Mouse (Mus musculus) heart, embryonic 10.5 days (tissue): ENCODE measurements around the gene Arhgef2. TPM values are rescaled to one million over a fixed set of nuclear protein-coding genes. Genes with fewer than 3 reads are reported as not detected.
"Not testable (repeated sequence)": the region's sequence is repeated elsewhere in the genome, so short reads cannot be mapped to it uniquely, and the experiment has no call there.

ENCODE experiments used
- DNase-seq: peaks from one replicate; pipeline ENCODE4 v3.0.0-alpha.2; 2017; ENCODE audit warnings: low spot score
- H3K27ac ChIP-seq: fragments of 300-500 bp; sonication (generic); 2 replicates; pipeline ENCODE4 v1.5.1; 2016; ENCODE audit warnings: mild to moderate bottlenecking
- H3K27me3 ChIP-seq: fragments of 300-500 bp; sonication (generic); 2 replicates; pipeline ENCODE4 v1.6.1; 2016; ENCODE audit warnings: mild to moderate bottlenecking; ENCODE audit not compliant: poor library complexity, insufficient read depth, severe bottlenecking
- H3K36me3 ChIP-seq: fragments of 300-500 bp; sonication (generic); 2 replicates; pipeline ENCODE4 v1.6.1; 2016; ENCODE audit warnings: mild to moderate bottlenecking, moderate library complexity
- H3K4me1 ChIP-seq: fragments of 300-500 bp; sonication (generic); 2 replicates; pipeline ENCODE4 v1.6.1; 2016; ENCODE audit warnings: mild to moderate bottlenecking
- H3K4me3 ChIP-seq: fragments of 300-500 bp; sonication (generic); 2 replicates; pipeline ENCODE4 v1.5.1; 2016; ENCODE audit warnings: mild to moderate bottlenecking, moderate library complexity
- H3K9me3 ChIP-seq: fragments of 300-500 bp; sonication (generic); 2 replicates; pipeline ENCODE4 v1.6.1; 2016; ENCODE audit warnings: mild to moderate bottlenecking, moderate library complexity
- WGBS: fragments of 180-500 bp; shearing (Covaris S2); methylation state at CpG from one replicate; pipeline ENCODE4 v1.1.7; 2016; 5-methylcytosine and 5-hydroxymethylcytosine counted together
- polyA plus RNA-seq: library from polyadenylated mRNA; unstranded; fragments of >200 nt; fragmentation: Nextera tagmentation; extraction: Ambion mirVana; gene quantifications from 2 replicates; pipeline ENCODE4 v1.2.1, GENCODE M21; 2016

The Arhgef2 gene
- 82.5 and 108 TPM in 2 replicates for polyA plus RNA-seq

DNA sequence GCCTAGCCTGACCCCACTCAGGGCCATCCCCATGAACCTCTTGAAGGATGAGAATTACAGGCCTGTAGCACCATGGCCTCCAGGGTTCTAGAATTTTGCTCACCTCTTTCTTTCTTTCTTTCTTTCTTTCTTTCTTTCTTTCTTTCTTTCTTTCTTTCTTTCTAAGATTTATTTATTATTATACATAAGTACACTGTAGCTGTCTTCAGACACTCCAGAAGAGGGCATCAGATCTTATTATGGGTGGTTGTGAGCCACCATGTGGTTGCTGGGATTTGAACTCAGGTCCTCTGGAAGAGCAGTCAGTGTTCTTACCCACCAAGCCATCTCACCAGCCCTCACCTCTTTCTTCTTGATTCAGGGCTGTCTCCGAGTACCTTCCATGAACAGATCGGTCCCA is at the start of gene Arhgef2:
Arhgef2 (plus strand) TSS at position 301 of the 400 bp plus-strand sequence.
- peak within 1 kb of the TSS; percentile 77; the same call in 1 of the 2 replicates for H3K27ac ChIP-seq
- H3K9me3 ChIP-seq, H3K36me3 ChIP-seq, H3K27me3 ChIP-seq, DNase-seq: not testable (repeated sequence)
- WGBS = 86% methylated on average over 2 of the region's 2 CpGs
- H3K4me3 ChIP-seq = peak within 1 kb of the TSS; percentile 61
- peaks cover 40% of the 10 kb centered on the region for H3K4me1 ChIP-seq

DNA sequence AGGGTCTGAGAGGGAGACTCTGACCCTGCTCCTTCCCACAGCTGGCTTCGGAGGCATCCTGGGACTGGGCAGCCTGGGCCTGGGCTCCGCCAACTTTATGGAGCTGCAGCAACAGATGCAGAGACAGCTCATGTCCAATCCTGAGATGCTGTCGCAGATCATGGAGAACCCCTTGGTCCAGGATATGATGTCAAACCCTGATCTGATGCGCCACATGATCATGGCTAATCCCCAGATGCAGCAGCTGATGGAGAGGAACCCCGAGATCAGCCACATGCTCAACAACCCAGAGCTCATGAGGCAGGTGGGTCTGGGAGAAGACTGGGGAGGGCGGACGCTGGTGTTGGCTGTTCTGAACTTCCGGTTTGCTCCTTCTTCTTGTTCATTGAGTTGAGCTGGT is 49.1 kb upstream of the Arhgef2 start:
- Histone ChIP-seq H3K27ac (no peak overlapping the region), H3K4me3 (no peak overlapping the region), H3K4me1 (peaks cover 27% of the 10 kb centered on the region), H3K36me3 (peaks cover 65% of the 10 kb centered on the region), H3K27me3 (no peaks in the 10 kb centered on the region), H3K9me3 (no peaks in the 10 kb centered on the region)
- WGBS = 91% methylated on average over 8 of the region's 8 CpGs
- DNase-seq = no peak

DNA sequence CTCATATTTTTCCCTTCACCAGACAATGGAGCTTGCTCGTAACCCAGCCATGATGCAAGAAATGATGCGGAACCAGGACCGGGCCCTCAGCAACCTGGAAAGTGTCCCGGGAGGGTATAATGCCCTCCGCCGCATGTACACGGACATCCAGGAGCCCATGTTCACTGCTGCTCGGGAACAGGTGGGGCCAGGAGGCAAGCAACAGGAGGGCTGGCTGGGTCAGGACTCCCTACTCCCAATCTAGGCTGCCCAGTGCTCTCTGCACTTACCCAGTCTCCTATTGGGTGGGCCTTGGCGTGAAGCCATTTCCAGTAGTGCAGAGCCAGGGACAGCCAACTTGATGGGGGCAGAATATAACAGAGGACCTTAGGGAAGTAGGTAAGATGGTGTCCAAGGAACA is 46.2 kb upstream of the Arhgef2 start:
- Histone ChIP-seq H3K4me1 (peaks cover 11% of the 10 kb centered on the region), H3K27ac (no peak overlapping the region), H3K36me3 (peaks cover 95% of the 10 kb centered on the region), H3K9me3 (no peaks in the 10 kb centered on the region), H3K4me3 (no peak overlapping the region), H3K27me3 (no peaks in the 10 kb centered on the region)
- DNase-seq = no peak
- WGBS = 94% methylated on average over 9 of the region's 9 CpGs

DNA sequence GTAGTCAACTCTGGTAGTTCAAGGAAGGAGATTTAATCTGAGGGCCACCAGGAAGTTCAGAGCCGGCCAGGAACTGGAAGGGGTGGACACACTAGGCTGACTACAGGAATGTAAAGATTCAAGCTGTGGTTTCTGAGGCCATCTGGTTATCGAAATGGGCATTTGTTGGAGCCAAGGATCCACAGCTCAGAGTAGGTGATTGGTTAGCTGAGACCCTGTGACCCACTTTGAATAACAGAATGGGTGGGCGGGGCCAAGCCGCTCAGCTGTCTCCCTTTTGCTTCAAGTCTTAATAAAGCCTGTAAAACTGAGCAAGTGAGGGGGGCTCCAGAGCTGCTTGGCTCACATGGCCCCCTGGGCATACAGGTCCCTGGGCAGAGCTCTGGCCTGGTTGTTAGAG is 43.8 kb upstream of the Arhgef2 start:
- H3K9me3 ChIP-seq = no peaks in the 10 kb centered on the region
- 71% methylated on average over 4 of the region's 4 CpGs for WGBS
- no peak overlapping the region for H3K27ac ChIP-seq
- H3K36me3 ChIP-seq = peaks cover 100% of the 10 kb centered on the region
- no peak for DNase-seq
- H3K27me3 ChIP-seq = no peaks in the 10 kb centered on the region
- H3K4me3 ChIP-seq = no peak overlapping the region
- H3K4me1 ChIP-seq = no peaks in the 10 kb centered on the region

DNA sequence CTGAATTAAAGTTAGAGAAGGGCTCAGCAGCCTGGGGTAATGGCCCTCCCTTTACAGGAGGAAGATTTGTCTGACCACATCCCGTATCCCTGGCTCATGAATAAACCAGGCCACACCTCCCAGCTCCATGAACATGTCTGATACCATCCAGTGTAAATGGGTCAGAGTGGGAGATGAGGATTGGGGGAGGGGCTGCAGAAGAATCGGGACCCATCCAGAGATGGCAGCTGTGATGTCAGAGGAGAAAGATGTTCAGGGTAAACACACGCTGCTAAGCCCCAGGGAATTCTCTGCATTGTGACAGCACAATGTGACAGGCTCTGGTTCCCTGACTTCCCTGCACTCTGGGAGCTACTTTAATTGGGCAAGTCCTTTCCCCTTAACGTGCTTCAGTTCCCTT is 42.3 kb upstream of the Arhgef2 start:
- no peak overlapping the region for H3K27ac ChIP-seq
- H3K4me3 ChIP-seq = no peak overlapping the region
- no peaks in the 10 kb centered on the region for H3K27me3 ChIP-seq
- no peak for DNase-seq
- 73% methylated on average over 4 of the region's 4 CpGs for WGBS
- peaks cover 100% of the 10 kb centered on the region for H3K36me3 ChIP-seq
- no peaks in the 10 kb centered on the region for H3K9me3 ChIP-seq
- H3K4me1 ChIP-seq = no peaks in the 10 kb centered on the region

DNA sequence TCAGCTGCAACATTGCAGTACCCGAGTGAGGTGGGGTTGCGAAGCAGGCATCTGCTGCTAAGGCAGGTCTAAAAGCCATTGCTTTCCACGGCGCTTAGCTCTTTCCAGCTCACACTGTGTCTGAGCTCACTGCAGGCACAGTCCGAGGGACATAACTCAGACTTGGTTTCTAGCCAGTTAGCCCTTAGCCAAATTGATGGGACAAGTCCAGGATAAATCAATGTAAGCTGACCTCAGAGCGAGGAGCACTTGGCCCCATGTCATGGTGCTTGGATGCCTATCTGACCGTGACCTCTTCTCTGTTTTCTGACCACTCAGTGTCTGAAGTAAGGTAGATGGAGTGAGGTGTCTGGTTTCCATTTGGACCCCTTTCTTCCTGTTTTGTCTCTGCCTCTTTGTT is 41.8 kb upstream of the Arhgef2 start:
- peaks cover 100% of the 10 kb centered on the region for H3K36me3 ChIP-seq
- H3K9me3 ChIP-seq = no peaks in the 10 kb centered on the region
- DNase-seq = no peak
- no peak overlapping the region for H3K4me3 ChIP-seq
- H3K27me3 ChIP-seq = no peaks in the 10 kb centered on the region
- H3K27ac ChIP-seq = no peak overlapping the region
- WGBS = 89% methylated on average over 7 of the region's 7 CpGs
- no peaks in the 10 kb centered on the region for H3K4me1 ChIP-seq

DNA sequence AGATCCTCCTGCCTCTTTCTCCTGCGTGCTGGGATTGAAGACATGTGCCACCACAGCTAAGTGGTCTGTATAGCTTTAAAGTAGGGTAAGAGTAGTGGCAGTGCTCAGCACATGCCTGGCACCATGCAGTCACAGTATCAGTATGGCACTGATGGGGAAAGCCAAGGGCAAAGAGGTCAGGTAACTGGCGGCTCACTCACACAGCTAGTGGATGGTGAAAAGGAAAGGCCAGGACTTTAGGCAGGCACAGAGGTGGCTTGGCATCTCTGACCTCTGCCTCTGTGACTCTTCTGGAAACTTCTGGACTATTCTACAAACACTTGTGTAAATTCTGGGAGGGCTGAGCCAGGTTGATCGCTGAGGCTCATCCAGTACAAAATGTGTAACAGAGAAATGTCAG is 39.6 kb upstream of the Arhgef2 start:
- Histone ChIP-seq H3K9me3 (no peaks in the 10 kb centered on the region), H3K36me3 (peaks cover 95% of the 10 kb centered on the region), H3K27ac (0 out of 2 replicates have a peak overlapping the region, but pooled peaks have one; percentile 25), H3K27me3 (no peaks in the 10 kb centered on the region), H3K4me3 (no peak overlapping the region), H3K4me1 (no peaks in the 10 kb centered on the region)
- no peak for DNase-seq
- WGBS = 87% methylated on average over 3 of the region's 3 CpGs

DNA sequence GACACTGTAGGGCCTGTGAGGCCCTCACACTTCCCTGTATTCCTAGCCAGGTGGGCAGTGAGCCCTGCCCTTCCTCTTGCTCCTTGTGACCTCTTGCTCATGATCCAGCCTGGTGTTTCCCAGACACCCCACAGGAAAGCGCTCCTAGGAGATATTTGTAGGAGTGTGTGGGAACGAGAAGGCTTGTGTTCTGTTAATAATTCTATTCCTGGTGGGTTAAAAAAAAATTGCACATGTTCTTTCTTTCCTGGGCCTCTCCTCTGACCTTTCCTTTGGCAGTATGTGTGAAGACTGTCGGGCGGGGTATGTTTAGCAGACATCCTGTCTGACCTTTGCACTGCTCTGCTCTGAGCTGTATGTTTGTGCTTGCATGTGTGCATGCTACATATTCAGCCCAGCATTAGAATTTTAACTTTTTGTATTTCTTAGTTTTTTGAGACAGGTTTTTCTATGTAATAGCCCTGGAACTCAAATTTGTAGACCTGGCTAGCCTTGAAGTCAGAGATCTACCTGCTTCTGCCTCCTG is 39.2 kb upstream of the Arhgef2 start:
- DNase-seq = no peak
- Histone ChIP-seq H3K4me3 (no peak overlapping the region), H3K27ac (no peak overlapping the region), H3K36me3 (peaks cover 90% of the 10 kb centered on the region), H3K9me3 (no peaks in the 10 kb centered on the region), H3K27me3 (no peaks in the 10 kb centered on the region), H3K4me1 (no peaks in the 10 kb centered on the region)
- 88% methylated on average over 4 of the region's 4 CpGs for WGBS

DNA sequence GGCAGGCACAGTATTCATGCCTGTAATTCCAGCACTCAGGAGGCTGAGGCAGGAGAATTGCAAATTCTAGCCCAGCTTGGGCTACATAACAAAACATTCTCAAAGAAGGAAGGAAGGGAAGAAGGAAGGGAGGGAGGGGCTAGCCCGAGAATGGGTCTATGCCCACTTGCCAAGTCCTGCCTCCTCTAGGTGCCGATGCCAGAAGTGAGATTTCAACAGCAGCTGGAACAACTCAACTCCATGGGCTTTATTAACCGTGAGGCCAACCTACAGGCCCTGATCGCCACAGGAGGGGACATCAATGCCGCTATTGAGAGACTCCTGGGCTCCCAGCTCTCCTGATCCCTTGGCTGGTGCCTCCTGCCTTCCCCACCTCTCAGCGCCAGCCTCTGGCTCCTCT is 37.9 kb upstream of the Arhgef2 start:
- DNase-seq = no peak
- Histone ChIP-seq H3K4me1 (no peaks in the 10 kb centered on the region), H3K27ac (no peak overlapping the region), H3K36me3 (peaks cover 77% of the 10 kb centered on the region), H3K4me3 (no peak overlapping the region), H3K9me3 (no peaks in the 10 kb centered on the region), H3K27me3 (no peaks in the 10 kb centered on the region)
- WGBS = 92% methylated on average over 6 of the region's 6 CpGs

DNA sequence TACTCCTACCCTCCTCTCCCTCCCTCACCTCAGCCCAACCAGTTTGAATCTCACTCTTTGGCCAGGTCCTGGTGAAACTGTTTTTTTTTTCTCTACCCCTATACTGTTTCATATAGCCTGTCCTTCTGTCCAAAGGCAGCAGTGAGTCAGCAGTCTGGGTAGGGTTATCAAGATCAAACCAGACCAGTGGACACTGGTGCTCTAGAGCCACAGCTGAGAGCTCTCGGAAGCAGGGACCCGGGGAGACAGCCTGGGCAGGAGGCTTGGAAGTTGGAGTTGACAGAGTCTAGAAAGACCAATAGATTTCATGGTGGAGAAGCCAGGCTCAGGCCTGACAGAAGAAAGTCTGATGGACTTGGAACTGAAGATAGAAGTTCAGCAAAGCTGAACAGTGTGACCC is 37.2 kb upstream of the Arhgef2 start:
- H3K4me1 ChIP-seq = no peaks in the 10 kb centered on the region
- peaks cover 70% of the 10 kb centered on the region for H3K36me3 ChIP-seq
- no peak overlapping the region for H3K27ac ChIP-seq
- H3K9me3 ChIP-seq = no peaks in the 10 kb centered on the region
- DNase-seq = no peak
- H3K4me3 ChIP-seq = no peak overlapping the region
- H3K27me3 ChIP-seq = no peaks in the 10 kb centered on the region
- WGBS = 85% methylated on average over 2 of the region's 2 CpGs

DNA sequence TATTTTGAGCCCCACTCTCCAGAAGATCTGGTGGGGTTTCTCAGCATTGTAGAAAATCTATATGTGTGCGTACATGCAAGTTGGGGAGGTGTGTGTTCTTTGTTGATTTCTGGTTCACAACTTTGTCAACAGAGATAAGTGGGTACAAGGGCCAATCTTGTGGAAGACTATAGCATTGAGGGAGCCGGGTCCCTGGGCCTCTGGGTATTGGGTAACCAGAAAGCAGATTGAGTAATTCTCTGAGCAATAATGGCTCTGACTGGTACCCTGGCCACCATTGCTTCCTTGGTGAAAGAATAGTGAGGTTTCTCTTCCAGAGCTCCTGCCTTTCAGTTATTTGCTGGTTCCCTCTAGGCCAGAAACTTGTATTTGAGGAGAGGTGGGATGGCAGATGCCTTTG is 36.7 kb upstream of the Arhgef2 start:
- 90% methylated on average over 2 of the region's 2 CpGs for WGBS
- H3K36me3 ChIP-seq = peaks cover 65% of the 10 kb centered on the region
- no peaks in the 10 kb centered on the region for H3K27me3 ChIP-seq
- H3K4me1 ChIP-seq = no peaks in the 10 kb centered on the region
- no peak for DNase-seq
- no peak overlapping the region for H3K27ac ChIP-seq
- H3K4me3 ChIP-seq = no peak overlapping the region
- no peaks in the 10 kb centered on the region for H3K9me3 ChIP-seq

DNA sequence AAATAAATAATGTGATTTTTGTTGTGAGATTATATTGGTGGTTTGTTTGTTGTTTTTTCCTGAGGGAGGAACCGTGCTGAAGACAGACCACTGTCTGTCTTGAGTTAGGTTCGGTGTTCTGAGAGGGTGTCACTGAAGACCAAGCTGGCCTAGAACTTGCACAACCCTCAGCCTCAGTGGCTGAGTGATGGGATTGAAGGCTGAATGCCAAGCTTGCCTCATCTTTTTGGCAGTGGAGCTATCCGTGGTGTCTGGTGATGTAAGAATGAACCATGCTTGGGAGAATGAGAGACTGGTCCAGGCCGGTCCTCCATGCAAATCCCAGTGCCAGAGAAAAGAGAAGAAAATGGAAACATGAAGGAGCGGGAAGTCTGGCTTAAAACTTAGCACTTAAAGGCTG is 36.1 kb upstream of the Arhgef2 start:
- no peak for DNase-seq
- Histone ChIP-seq H3K4me1 (no peaks in the 10 kb centered on the region), H3K36me3 (peaks cover 59% of the 10 kb centered on the region), H3K9me3 (no peaks in the 10 kb centered on the region), H3K27me3 (no peaks in the 10 kb centered on the region), H3K4me3 (no peak overlapping the region), H3K27ac (no peak overlapping the region)
- 89% methylated on average over 5 of the region's 5 CpGs for WGBS

DNA sequence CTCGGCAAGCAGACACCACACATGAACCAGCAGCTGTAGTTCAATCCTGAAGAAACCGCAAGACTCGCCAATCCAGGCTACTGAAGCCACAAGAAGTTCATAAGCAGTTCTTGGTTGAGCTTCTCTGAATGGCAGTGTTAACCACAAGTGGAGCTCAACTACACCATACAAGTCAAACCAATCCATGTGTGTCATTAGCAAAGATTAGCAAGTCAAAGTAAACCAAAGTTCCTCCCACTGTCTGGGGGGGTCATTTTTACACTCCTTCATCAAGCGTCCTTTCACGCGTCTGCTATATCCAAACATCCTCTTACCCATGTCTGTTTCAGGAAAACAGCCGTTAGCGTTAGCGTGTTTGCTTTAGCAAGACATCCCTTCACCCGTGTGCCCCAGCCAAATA is 35.4 kb upstream of the Arhgef2 start:
- WGBS = 92% methylated on average over 10 of the region's 10 CpGs
- H3K4me1 ChIP-seq = no peaks in the 10 kb centered on the region
- DNase-seq = no peak

DNA sequence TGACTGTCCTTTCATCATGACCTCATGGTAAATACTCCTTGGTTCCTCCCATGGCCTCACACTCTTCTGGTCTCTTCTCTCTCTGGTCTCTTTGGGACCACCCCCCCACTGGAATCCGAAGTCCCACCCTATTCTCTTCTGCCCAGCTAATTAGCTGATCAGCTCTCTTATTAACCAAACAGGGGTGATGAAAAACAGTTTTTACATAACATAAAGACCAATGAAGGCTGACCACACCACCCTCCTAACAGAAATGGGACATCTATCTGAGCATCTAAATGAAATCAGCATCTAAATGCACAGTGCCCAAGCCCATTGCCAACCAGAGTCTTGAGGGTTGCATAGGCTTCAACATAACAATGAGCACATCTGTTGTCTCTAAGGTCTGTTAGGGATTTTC is 33.9 kb upstream of the Arhgef2 start:
- WGBS = 71% methylated on average over 1 of the region's 1 CpGs
- no peaks in the 10 kb centered on the region for H3K9me3 ChIP-seq
- H3K36me3 ChIP-seq = peaks cover 37% of the 10 kb centered on the region
- no peak overlapping the region for H3K27ac ChIP-seq
- no peak overlapping the region for H3K4me3 ChIP-seq
- DNase-seq = no peak
- no peaks in the 10 kb centered on the region for H3K4me1 ChIP-seq
- no peaks in the 10 kb centered on the region for H3K27me3 ChIP-seq

More for the DNA sequence above, 35.4 kb upstream of the Arhgef2 start:
- Histone ChIP-seq H3K36me3 (peaks cover 53% of the 10 kb centered on the region), H3K27me3 (no peaks in the 10 kb centered on the region), H3K27ac (no peak overlapping the region), H3K9me3 (no peaks in the 10 kb centered on the region), H3K4me3 (no peak overlapping the region)
